Mouse (Mus musculus) lung, embryonic 14.5 days (tissue): ENCODE measurements around the gene Chka. TPM values are rescaled to one million over a fixed set of nuclear protein-coding genes. Genes with fewer than 3 reads are reported as not detected.

ENCODE experiments used
- ATAC-seq: fragments of 200-750 bp; cut with Nextera tagmentation; 2 replicates; pipeline ENCODE4 v1.8.0; 2017; ENCODE audit warnings: mild to moderate bottlenecking, moderate TSS enrichment, moderate library complexity; ENCODE audit not compliant: insufficient read depth
- DNase-seq: peaks from one replicate; pipeline ENCODE4 v3.0.0-alpha.2; 2015
- H3K27ac ChIP-seq: fragments of 300-500 bp; sonication (generic); 2 replicates; pipeline ENCODE4 v1.5.1; 2014; ENCODE audit warnings: low read depth, mild to moderate bottlenecking, moderate library complexity
- H3K27me3 ChIP-seq: fragments of 300-500 bp; sonication (generic); 2 replicates; pipeline ENCODE4 v1.6.1; 2014; ENCODE audit warnings: low read length, control low read depth; ENCODE audit not compliant: insufficient read depth
- H3K36me3 ChIP-seq: fragments of 300-500 bp; sonication (generic); 2 replicates; pipeline ENCODE4 v1.6.1; 2014; ENCODE audit warnings: control low read depth; ENCODE audit not compliant: insufficient read depth
- H3K4me1 ChIP-seq: fragments of 300-500 bp; sonication (generic); 2 replicates; pipeline ENCODE4 v1.6.1; 2014; ENCODE audit warnings: antibody characterized with exemption, control low read depth; ENCODE audit not compliant: insufficient read depth
- H3K4me2 ChIP-seq: fragments of 300-500 bp; sonication (generic); 2 replicates; pipeline ENCODE4 v1.6.1; 2014; ENCODE audit warnings: mild to moderate bottlenecking
- H3K4me3 ChIP-seq: fragments of 300-500 bp; sonication (generic); 2 replicates; pipeline ENCODE4 v1.5.1; 2014; ENCODE audit warnings: low read depth, low read length
- H3K9ac ChIP-seq: fragments of 300-500 bp; sonication (generic); 2 replicates; pipeline ENCODE4 v1.6.1; 2014
- H3K9me3 ChIP-seq: fragments of 300-500 bp; sonication (generic); 2 replicates; pipeline ENCODE4 v1.6.1; 2016; ENCODE audit warnings: low read depth, low read length, control low read depth
- CTCF ChIP-seq: IDR thresholded peaks from 2 replicates; pipeline ENCODE4 v1.5.1; 2016; ENCODE audit warnings: antibody characterized with exemption, low read depth
- WGBS: fragments of 180-500 bp; shearing (Covaris S2); extraction: QIAGEN DNeasy Blood & Tissue Kit; methylation state at CpG from one replicate; pipeline ENCODE4 v1.1.7; 2014; 5-methylcytosine and 5-hydroxymethylcytosine counted together
- polyA plus RNA-seq: library from polyadenylated mRNA; unstranded; fragments of >200 nt; fragmentation: Nextera tagmentation; extraction: Ambion mirVana; gene quantifications from 2 replicates; pipeline ENCODE4 v1.2.1, GENCODE M21; 2014

Chka gene
- polyA plus RNA-seq, 1 experiment from 2014 or later: 63.0 TPM

DNA sequence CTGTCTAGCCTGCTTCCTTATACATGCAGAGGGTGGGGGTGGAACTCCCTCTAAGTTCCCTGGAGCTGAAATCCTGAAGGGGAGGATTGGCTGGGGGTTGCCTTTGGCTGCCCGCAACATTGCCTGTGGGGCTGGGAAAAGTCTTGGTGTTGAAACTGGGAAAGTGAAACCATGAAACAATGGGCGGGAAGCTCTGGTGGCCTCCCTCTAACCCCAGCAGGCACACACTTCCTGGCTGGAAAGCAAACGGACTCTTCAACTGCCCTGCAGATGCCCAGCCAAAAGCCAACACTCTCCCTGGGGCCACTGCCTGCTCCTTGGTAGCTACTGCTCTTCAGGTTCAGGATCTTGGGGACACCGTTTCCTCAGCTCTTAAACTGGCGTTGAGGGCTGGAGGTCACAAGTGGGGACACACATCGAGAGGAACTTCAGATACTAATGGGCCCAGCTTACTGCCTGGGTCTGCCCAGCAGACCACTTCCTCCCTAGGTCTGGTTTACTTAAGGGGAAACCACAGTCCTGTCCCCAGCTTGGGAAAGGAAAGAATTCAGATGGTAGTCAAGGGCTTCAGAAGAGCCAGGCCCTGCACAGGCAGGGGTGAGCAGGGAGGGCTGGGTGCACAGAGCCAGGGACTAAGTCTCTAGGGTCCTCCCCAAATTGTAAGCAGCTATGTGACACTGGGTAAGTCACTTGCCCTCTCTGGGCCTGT lies 53.8 kb downstream of the Chka start:
- peak overlapping the region; percentile 92 for H3K27ac ChIP-seq
- ATAC-seq: peak; percentile 13; the same call in 1 of the 2 replicates
- peak overlapping the region; percentile 92 for H3K4me2 ChIP-seq
- H3K9me3 ChIP-seq: no peaks in the 10 kb centered on the region
- peak overlapping the region; percentile 55 for H3K4me3 ChIP-seq
- no peaks in the 10 kb centered on the region for H3K27me3 ChIP-seq
- peaks cover 61% of the 10 kb centered on the region for H3K36me3 ChIP-seq
- peak; percentile 80 for DNase-seq
- peak overlapping the region; percentile 72 for H3K9ac ChIP-seq
- TF ChIP-seq CTCF: no peak
- H3K4me1 ChIP-seq: peaks cover 25% of the 10 kb centered on the region
- 11% methylated on average over 6 of the region's 6 CpGs for WGBS

DNA sequence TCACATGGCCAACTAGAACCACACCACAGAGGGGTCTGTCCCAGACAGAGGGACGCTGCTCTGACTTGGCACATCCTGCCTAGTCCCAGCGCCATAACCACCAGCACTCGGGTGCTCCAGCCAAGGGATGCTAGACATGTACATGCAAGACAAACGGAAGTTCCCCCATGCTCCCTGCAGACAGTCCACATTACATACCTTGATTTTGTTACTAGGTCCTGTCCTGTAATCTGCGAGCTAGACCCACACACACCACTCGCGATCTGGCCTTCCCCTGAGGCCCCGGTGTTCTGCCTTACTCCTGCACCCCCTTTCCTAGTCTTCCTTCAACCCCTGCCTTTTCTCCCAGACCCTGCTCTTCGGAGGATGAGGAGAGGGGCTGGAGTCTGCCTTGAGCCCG lies 54.8 kb downstream of the Chka start:
- peak overlapping the region; percentile 55 for H3K4me3 ChIP-seq
- H3K4me1 ChIP-seq: peaks cover 25% of the 10 kb centered on the region
- TF ChIP-seq CTCF: no peak
- H3K9me3 ChIP-seq: no peaks in the 10 kb centered on the region
- peak overlapping the region; percentile 92; the same call in 1 of the 2 replicates for H3K27ac ChIP-seq
- peaks cover 66% of the 10 kb centered on the region for H3K36me3 ChIP-seq
- peak overlapping the region; percentile 92 for H3K4me2 ChIP-seq
- 21% methylated on average over 10 of the region's 10 CpGs for WGBS
- ATAC-seq (peak; percentile 5; the same call in 1 of the 2 replicates), DNase-seq (no peak)
- H3K9ac ChIP-seq: peak overlapping the region; percentile 72
- H3K27me3 ChIP-seq: no peaks in the 10 kb centered on the region

DNA sequence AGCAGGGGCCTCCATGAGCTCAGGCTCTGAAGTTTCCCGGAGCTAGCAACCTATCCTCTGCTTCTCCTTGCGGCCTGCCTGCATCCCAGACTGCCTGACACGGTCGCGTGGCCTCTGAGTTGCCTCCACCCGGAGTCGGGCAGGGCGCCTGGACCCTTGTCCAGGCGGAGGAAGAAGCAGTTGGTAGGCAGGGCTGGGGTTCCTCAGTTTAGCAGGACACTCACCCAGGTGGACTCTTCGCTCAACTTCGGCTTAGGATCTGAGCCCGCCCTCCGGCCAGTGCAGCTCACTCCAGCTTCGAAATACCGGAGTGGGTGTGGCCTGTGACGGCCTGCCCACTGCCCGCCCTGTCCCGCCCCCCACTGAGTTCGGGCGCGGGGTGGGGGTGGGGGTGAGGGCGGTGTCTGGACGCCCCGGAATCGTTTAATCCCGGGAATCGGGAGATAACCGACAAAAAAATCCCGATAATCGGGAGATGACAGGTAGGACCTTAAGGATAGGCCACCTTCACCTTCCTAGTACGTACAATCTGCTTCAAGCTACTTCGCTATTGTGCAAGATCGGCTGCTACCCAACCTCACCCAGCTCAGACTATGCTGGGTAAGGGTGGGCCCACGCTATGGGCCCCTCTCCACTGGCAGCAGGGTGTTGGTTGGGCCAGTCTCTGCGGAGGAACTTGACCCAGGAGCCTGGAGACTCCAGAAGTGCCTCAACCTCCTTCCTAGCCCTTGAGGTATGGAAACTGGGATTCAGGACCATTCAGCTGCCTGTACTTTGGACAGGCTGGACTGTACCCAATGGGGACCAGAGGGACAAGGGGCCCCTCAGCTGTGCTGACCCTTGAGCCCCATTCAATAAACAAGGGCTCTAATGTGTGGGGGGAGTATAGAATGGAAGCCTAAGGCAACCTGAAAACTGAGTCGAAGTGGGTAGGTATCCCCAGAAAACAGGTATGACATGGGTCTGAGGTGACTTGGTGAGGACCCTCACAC lies 55.5 kb downstream of the Chka start, which contains the start of gene Tcirg1:
TSS of gene Tcirg1 (minus strand) at position 339 of the 992 bp plus-strand sequence.
- Histone ChIP-seq H3K9me3 (no peaks in the 10 kb centered on the region), H3K36me3 (peaks cover 61% of the 10 kb centered on the region), H3K4me3 (peak within 1 kb of the TSS; percentile 55), H3K27me3 (no peaks in the 10 kb centered on the region), H3K4me1 (peaks cover 25% of the 10 kb centered on the region), H3K9ac (peak within 1 kb of the TSS; percentile 72), H3K4me2 (peak within 1 kb of the TSS; percentile 92), H3K27ac (peak within 1 kb of the TSS; percentile 92; the same call in 1 of the 2 replicates)
- peak; percentile 88 for ATAC-seq
- DNase-seq: peak; percentile 90
- no peak for TF ChIP-seq CTCF
- 3% methylated on average over 36 of the region's 36 CpGs for WGBS

DNA sequence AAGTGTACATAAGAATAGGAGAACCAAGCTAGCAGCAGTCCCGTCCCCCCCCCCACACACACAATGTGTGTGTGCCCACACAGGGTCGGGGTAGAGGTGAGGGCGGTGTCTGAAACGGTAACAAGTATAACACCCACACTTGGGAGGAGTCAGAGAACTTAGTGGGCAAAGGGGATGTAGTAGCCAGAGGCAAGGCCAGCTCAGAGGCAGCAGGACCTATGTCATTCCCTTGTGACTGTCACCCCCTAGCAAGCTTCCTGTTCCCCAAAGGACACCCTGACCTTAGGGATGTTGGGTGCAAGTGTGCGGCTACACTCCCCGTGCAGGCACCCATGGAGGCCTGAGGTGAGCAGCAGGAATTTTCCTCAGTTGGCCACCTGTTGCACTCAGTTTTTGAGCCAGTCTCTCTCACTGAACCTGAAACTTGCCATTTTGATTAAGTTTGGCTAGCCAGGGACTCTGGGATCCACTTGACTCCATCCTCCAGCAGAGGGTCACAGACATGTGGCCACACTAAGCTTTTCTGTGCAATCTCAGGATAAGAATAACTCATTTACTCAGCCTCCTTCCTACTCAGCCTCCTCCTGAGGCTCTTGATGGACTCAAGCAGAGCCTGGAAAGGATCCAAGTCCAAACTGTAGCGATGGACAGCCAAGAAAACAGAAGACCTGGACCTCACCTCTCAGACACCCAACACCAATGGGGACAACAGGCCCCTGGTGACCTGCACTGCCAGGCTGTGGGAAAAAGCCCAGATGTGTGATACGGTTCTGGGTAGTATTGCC lies 56.5 kb downstream of the Chka start:
- Histone ChIP-seq H3K36me3 (peaks cover 51% of the 10 kb centered on the region), H3K4me3 (no peak overlapping the region; the same call in 1 of the 2 replicates), H3K4me2 (peak overlapping the region; percentile 92), H3K4me1 (peaks cover 25% of the 10 kb centered on the region), H3K27ac (no peak overlapping the region), H3K27me3 (no peaks in the 10 kb centered on the region), H3K9ac (peak overlapping the region; percentile 72; the same call in 1 of the 2 replicates), H3K9me3 (no peaks in the 10 kb centered on the region)
- ATAC-seq (no peak), DNase-seq (no peak)
- 70% methylated on average over 8 of the region's 8 CpGs for WGBS
- TF ChIP-seq CTCF: no peak

DNA sequence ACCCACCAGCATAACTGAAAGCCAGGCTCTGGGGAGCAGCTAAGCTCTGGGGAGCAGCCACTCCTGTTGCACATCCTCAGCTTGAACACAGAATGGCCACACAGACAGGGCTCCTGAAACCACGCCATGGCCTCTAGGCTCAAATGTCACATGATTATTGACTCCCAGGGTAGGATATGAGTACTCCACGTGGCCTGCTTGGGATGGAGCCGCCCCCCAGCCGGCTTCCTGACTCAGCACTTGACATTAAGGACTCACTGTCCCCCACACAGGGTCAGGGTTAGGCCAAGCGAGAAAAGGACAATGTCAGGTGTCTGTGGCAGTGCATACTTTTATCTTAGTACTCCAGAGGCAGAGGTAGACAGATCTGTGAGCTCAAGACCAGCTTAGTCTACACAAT lies 58.6 kb downstream of the Chka start:
- TF ChIP-seq CTCF: no peak
- Histone ChIP-seq H3K27ac (no peak overlapping the region), H3K9me3 (no peaks in the 10 kb centered on the region), H3K4me3 (no peak overlapping the region), H3K9ac (no peak overlapping the region), H3K27me3 (no peaks in the 10 kb centered on the region), H3K36me3 (peaks cover 37% of the 10 kb centered on the region), H3K4me2 (no peak overlapping the region), H3K4me1 (peaks cover 19% of the 10 kb centered on the region)
- WGBS: 74% methylated on average over 5 of the region's 5 CpGs
- DNase-seq: no peak
- no peak for ATAC-seq

DNA sequence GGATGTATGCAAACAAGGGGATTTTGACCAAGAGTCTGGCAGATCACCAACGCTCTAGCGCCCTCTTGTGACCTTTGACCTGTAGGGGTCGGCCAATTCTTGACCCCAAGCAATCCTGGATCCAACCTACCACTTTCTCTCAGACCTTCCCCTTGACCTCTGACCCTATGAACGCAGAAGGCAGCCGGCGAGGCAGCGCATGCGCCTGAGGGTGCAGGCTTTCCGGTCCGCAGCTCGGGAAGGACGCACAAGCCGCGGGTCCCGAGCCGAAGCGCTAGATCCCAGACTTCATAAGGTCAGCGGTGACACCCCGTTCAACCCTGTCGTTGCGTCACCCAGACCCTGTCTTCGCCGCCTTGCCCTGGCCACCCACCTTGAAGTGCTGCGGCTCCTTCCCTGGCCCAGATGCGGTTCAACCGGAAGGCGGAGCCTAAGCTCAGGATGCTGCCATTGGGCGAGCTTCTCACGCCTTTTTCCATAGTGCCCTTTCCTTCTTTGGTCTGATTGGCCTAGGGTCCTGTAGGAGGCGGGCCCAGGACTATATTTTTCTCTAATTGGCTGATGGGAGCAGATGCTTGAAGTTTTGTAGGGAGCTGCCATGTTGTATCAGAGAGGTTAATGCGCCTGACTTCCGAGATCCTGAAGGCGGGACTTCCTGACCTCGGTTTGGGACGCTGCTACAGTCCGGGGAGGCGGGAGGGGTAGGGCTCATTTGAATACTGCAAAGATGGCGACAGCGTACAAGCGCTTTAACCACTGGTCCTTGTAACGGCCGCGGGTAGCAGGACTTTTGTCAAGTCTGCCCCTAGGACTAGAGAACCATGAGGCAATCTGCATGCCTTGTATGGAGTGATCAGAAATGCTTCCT lies 61.0 kb downstream of the Chka start, which contains the start of gene Ndufs8:
TSS of gene Ndufs8 (minus strand) at position 438 of the 868 bp plus-strand sequence.
- peak within 1 kb of the TSS; percentile 58 for H3K9ac ChIP-seq

More for the DNA sequence above, 61.0 kb downstream of the Chka start, which contains the start of gene Ndufs8:
- peak; percentile 26; the same call in 1 of the 2 replicates for TF ChIP-seq CTCF
- peaks cover 37% of the 10 kb centered on the region for H3K36me3 ChIP-seq
- WGBS: 1% methylated on average over 43 of the region's 43 CpGs
- H3K4me2 ChIP-seq: peak within 1 kb of the TSS; percentile 79
- DNase-seq (peak; percentile 98), ATAC-seq (peak; percentile 98)
- peak within 1 kb of the TSS; percentile 73 for H3K27ac ChIP-seq
- peaks cover 8% of the 10 kb centered on the region for H3K4me1 ChIP-seq
- peak within 1 kb of the TSS; percentile 58 for H3K4me3 ChIP-seq
- no peaks in the 10 kb centered on the region for H3K9me3 ChIP-seq
- no peaks in the 10 kb centered on the region for H3K27me3 ChIP-seq
